Mouse (Mus musculus): ENCODE measurements around the gene Cdc25b. TPM values are rescaled to one million over a fixed set of nuclear protein-coding genes. Genes with fewer than 3 reads are reported as not detected.
"Not testable (repeated sequence)": the region's sequence is repeated elsewhere in the genome, so short reads cannot be mapped to it uniquely, and the experiment has no call there.

Gene Cdc25b
- polyA plus RNA-seq, 1 experiment from 2014 or later = 55.5 TPM

- peak overlapping the region; percentile 59 for H3K4me3 ChIP-seq (replicated peaks)
- H3K9ac ChIP-seq (replicated peaks) = peak overlapping the region; percentile 67
- peaks cover 22% of the 10 kb centered on the region for H3K36me3 ChIP-seq
- peak overlapping the region; percentile 85 for H3K27ac ChIP-seq
- H3K4me2 ChIP-seq = peak overlapping the region; percentile 69
- 2% methylated on average over 50 of the region's 50 CpGs for WGBS
- no peaks in the 10 kb centered on the region for H3K27me3 ChIP-seq
- H3K9me3 ChIP-seq = no peaks in the 10 kb centered on the region
- peaks cover 8% of the 10 kb centered on the region for H3K4me1 ChIP-seq (replicated peaks)
- peak; percentile 97 for ATAC-seq (ENCODE audit: insufficient number of reproducible peaks, insufficient read depth, low FRiP score, low TSS enrichment, low read depth)
These were observed 23.4 kb downstream of the Cdc25b start for GRCm38 (mm10) chr2:131209969-131210792.

DNA sequence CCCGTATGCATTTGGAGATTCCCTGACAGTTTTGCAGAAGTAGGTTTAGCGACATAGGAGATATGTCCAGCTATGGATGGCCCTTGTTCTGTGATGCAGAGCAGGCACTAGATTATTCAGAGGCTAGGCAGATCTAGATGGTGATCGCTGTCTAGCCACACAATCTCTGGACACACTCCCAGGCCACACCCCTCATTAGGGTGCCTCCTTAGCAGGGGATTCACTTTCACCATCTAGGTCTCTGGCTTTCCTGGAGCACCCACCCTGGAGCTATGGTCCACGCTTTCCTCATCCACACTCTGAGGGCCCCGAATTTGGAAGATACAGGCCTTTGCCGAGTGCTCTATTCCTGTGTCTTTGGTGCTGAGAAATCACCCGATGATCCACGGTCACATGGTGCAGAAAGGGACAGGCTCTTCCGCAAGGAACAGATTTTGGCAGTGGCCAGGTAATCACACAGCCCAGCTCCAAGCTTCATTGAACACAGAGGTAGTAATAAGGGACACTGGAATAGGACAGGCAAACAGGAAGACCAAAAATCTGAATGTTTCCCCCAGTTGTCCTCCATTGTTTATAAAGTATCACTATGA is 24.4 kb downstream of the Cdc25b start:
- ATAC-seq (ENCODE audit: insufficient number of reproducible peaks, insufficient read depth, low FRiP score, low TSS enrichment, low read depth) = no peak
- 72% methylated on average over 9 of the region's 9 CpGs for WGBS
- Histone ChIP-seq H3K9me3 (no peaks in the 10 kb centered on the region), H3K27me3 (no peaks in the 10 kb centered on the region), H3K9ac (replicated peaks) (peak overlapping the region; percentile 67), H3K27ac (0 out of 2 replicates have a peak overlapping the region, but pooled peaks have one; percentile 85), H3K4me3 (replicated peaks) (peak overlapping the region; percentile 59), H3K36me3 (peaks cover 22% of the 10 kb centered on the region), H3K4me1 (replicated peaks) (peaks cover 8% of the 10 kb centered on the region), H3K4me2 (peak overlapping the region; percentile 69)

DNA sequence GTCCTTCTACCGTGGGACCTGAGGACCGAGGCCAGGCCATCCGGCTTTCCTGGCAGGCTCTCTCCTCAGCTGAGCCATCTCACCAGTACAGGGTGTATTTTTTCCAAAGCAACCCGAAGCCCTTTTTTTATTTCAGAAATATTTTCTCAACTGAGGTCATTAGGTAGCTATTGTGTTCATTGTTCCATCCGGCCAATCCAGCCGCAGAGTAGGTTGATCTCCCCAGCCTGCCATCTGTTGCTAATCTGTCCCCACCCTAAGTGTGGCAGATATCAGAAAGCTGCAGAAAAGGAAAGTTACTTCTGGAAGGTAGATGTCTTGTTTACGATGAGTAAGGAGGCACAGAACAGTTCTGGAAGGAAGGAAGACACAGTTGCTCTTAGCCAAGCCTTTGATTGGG is 27.0 kb downstream of the Cdc25b start:
- no peaks in the 10 kb centered on the region for H3K9me3 ChIP-seq
- H3K27ac ChIP-seq = no peak overlapping the region
- WGBS = 90% methylated on average over 7 of the region's 7 CpGs
- H3K36me3 ChIP-seq = peaks cover 22% of the 10 kb centered on the region
- ATAC-seq (ENCODE audit: insufficient number of reproducible peaks, insufficient read depth, low FRiP score, low TSS enrichment, low read depth) = no peak
- peaks cover 8% of the 10 kb centered on the region for H3K4me1 ChIP-seq (replicated peaks)
- H3K9ac ChIP-seq (replicated peaks) = no peak overlapping the region
- no peak overlapping the region for H3K4me2 ChIP-seq
- H3K4me3 ChIP-seq (replicated peaks) = no peak overlapping the region
- no peaks in the 10 kb centered on the region for H3K27me3 ChIP-seq

- no peak for ATAC-seq (ENCODE audit: insufficient number of reproducible peaks, insufficient read depth, low FRiP score, low TSS enrichment, low read depth)
- Histone ChIP-seq H3K4me2 (no peak overlapping the region), H3K27me3 (no peaks in the 10 kb centered on the region), H3K9ac (replicated peaks) (no peak overlapping the region), H3K36me3 (peaks cover 22% of the 10 kb centered on the region), H3K9me3 (no peaks in the 10 kb centered on the region), H3K4me1 (replicated peaks) (peaks cover 2% of the 10 kb centered on the region), H3K27ac (no peak overlapping the region), H3K4me3 (replicated peaks) (no peak overlapping the region)
- 84% methylated on average over 7 of the region's 7 CpGs for WGBS
These were observed 29.5 kb downstream of the Cdc25b start for GRCm38 (mm10) chr2:131215941-131216858.

GRCm38 (mm10) chr2:131220030-131220429 is 33.3 kb downstream of the Cdc25b start:
- Histone ChIP-seq H3K4me3 (replicated peaks) (no peak overlapping the region), H3K27ac (no peak overlapping the region), H3K9ac (replicated peaks) (no peak overlapping the region), H3K9me3 (no peaks in the 10 kb centered on the region), H3K27me3 (no peaks in the 10 kb centered on the region), H3K4me2 (no peak overlapping the region), H3K36me3 (no peaks in the 10 kb centered on the region), H3K4me1 (replicated peaks) (no peaks in the 10 kb centered on the region)
- WGBS = 85% methylated on average over 4 of the region's 4 CpGs
- ATAC-seq (ENCODE audit: insufficient number of reproducible peaks, insufficient read depth, low FRiP score, low TSS enrichment, low read depth) = no peak

- no peak for ATAC-seq (ENCODE audit: insufficient number of reproducible peaks, insufficient read depth, low FRiP score, low TSS enrichment, low read depth)
- no peaks in the 10 kb centered on the region for H3K9me3 ChIP-seq
- 86% methylated on average over 3 of the region's 3 CpGs for WGBS
- no peak overlapping the region for H3K27ac ChIP-seq
- no peak overlapping the region for H3K4me3 ChIP-seq (replicated peaks)
- H3K4me2 ChIP-seq = no peak overlapping the region
- H3K36me3 ChIP-seq = no peaks in the 10 kb centered on the region
- H3K4me1 ChIP-seq (replicated peaks) = no peaks in the 10 kb centered on the region
- no peaks in the 10 kb centered on the region for H3K27me3 ChIP-seq
- H3K9ac ChIP-seq (replicated peaks) = no peak overlapping the region
These were observed 35.2 kb downstream of the Cdc25b start for GRCm38 (mm10) chr2:131221853-131222515.

GRCm38 (mm10) chr2:131222562-131222961 is 35.8 kb downstream of the Cdc25b start:
- Histone ChIP-seq H3K27me3 (no peaks in the 10 kb centered on the region), H3K36me3 (no peaks in the 10 kb centered on the region), H3K4me2 (no peak overlapping the region), H3K9me3 (no peaks in the 10 kb centered on the region), H3K27ac (no peak overlapping the region), H3K4me1 (replicated peaks) (no peaks in the 10 kb centered on the region), H3K4me3 (replicated peaks) (no peak overlapping the region), H3K9ac (replicated peaks) (no peak overlapping the region)
- ATAC-seq (ENCODE audit: insufficient number of reproducible peaks, insufficient read depth, low FRiP score, low TSS enrichment, low read depth) = no peak
- WGBS = 64% methylated on average over 5 of the region's 5 CpGs

- H3K9me3 ChIP-seq = no peaks in the 10 kb centered on the region
- no peak overlapping the region for H3K27ac ChIP-seq
- no peak overlapping the region for H3K4me3 ChIP-seq (replicated peaks)
- H3K4me1 ChIP-seq (replicated peaks) = no peaks in the 10 kb centered on the region
- H3K4me2 ChIP-seq = no peak overlapping the region
- no peak for ATAC-seq (ENCODE audit: insufficient number of reproducible peaks, insufficient read depth, low FRiP score, low TSS enrichment, low read depth)
- WGBS = 50% methylated on average over 1 of the region's 1 CpGs
- H3K27me3 ChIP-seq = no peaks in the 10 kb centered on the region
- H3K9ac ChIP-seq (replicated peaks) = no peak overlapping the region
- H3K36me3 ChIP-seq = no peaks in the 10 kb centered on the region
These were observed 36.8 kb downstream of the Cdc25b start for GRCm38 (mm10) chr2:131223569-131223968.

DNA sequence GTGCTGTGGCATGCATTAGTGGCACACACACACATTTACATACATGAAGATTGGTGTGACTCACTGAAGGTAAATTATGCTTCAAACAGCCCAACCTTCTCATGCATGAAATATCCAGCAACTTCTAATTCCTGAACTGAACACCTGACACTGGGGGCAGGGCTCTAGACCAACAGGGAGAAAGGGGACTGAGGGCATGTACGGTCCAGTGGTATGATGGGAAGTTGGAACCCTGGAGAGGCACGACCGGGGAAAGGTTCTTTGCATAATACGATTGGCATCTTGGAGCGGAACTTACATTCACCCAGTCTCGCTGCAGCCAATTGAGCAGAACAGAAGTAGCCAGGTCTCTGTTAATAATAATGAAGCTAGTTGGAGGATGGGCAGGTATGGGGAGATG is 38.4 kb downstream of the Cdc25b start:
- H3K9ac ChIP-seq (replicated peaks) = no peak overlapping the region
- no peaks in the 10 kb centered on the region for H3K4me1 ChIP-seq (replicated peaks)
- H3K27ac ChIP-seq = no peak overlapping the region
- 87% methylated on average over 6 of the region's 6 CpGs for WGBS
- H3K36me3 ChIP-seq = no peaks in the 10 kb centered on the region
- no peaks in the 10 kb centered on the region for H3K27me3 ChIP-seq
- no peaks in the 10 kb centered on the region for H3K9me3 ChIP-seq
- ATAC-seq (ENCODE audit: insufficient number of reproducible peaks, insufficient read depth, low FRiP score, low TSS enrichment, low read depth) = no peak
- H3K4me2 ChIP-seq = no peak overlapping the region
- no peak overlapping the region for H3K4me3 ChIP-seq (replicated peaks)

DNA sequence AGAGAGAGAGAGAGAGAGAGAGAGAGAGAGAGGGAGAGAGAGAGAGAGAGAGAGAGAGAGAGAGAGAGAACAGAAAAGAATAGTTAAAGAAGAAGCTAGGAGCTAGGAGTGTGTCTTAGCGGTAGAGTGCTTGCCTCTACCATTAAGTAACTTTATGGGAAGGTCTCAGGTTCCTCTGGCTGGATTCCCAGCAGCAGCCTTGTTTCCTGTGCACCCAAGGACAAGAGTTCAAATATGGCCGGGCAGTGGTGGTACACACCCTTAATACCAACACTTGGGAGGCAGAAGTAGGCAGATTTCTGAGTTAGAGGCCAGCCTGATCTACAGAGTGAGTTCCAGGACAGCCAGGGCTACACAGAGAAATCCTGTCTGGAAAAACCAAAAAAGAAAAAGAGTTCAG is 39.9 kb downstream of the Cdc25b start:
- 69% methylated on average over 2 of the region's 2 CpGs for WGBS
- not testable (repeated sequence) for H3K9ac ChIP-seq (replicated peaks); H3K9me3 ChIP-seq; H3K4me2 ChIP-seq; H3K36me3 ChIP-seq; H3K27me3 ChIP-seq; ATAC-seq (ENCODE audit: insufficient number of reproducible peaks, insufficient read depth, low FRiP score, low TSS enrichment, low read depth); H3K27ac ChIP-seq; H3K4me1 ChIP-seq (replicated peaks); H3K4me3 ChIP-seq (replicated peaks)

DNA sequence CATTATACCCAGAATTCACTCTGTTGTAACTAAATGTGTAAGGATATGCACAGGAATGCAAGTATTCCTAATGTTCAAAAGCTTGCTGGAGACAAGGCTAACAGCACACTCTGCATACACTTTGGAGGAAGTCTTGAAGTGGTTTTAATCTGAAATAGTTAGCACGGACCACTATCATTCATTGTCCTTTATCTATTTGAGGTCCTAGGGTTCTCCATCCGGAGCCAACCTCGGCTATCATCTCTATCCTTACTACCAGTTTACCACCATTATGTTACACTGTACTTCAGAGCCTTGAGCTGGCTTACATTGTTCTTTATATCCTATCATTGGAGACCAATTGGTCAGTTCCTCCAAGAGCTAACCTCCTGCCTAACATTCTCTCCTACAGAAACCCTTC is 40.5 kb downstream of the Cdc25b start:
- Histone ChIP-seq H3K36me3 (no peaks in the 10 kb centered on the region), H3K4me2 (no peak overlapping the region), H3K4me3 (replicated peaks) (no peak overlapping the region), H3K27me3 (no peaks in the 10 kb centered on the region; the same call in 1 of the 2 replicates), H3K4me1 (replicated peaks) (no peaks in the 10 kb centered on the region), H3K9me3 (no peaks in the 10 kb centered on the region), H3K9ac (replicated peaks) (no peak overlapping the region), H3K27ac (no peak overlapping the region)
- ATAC-seq (ENCODE audit: insufficient number of reproducible peaks, insufficient read depth, low FRiP score, low TSS enrichment, low read depth) = no peak
- WGBS = 89% methylated on average over 3 of the region's 3 CpGs

Measured in limb, embryonic 12.5 days (tissue).